Mouse (Mus musculus): ENCODE results near the gene Irgm1. TPM values are rescaled to one million over a fixed set of nuclear protein-coding genes. Genes with fewer than 3 reads are reported as not detected.

Gene Irgm1
- total and polyA plus RNA-seq, 3 experiments = 25.7 to 58.1 (median 49.0) TPM

- in situ Hi-C loops (cut with MboI; ENCODE audit: low pct_ligation_motif_present, low pct_unique_long_range_greater_than_20kb, low sequenced_read_pairs) = no loop called here
- Histone ChIP-seq H3K4me1 (ENCODE audit: control insufficient read depth in 1 of 2, insufficient read depth in 2 of 2) (peaks cover 24 to 68% of the 10 kb centered on the region in 2 experiments), H3K9ac (ENCODE audit: insufficient read depth, low read depth) (peak overlapping the region; percentile 78), H3K4me2 (ENCODE audit: insufficient read depth, low read depth, poor library complexity, severe bottlenecking) (peak overlapping the region; percentile 50), H3K36me3 (replicated peaks in 1 of 2; ENCODE audit: control insufficient read depth in 1 of 2, insufficient read depth in 1 of 2, low read length in 1 of 2) (peaks cover 3% of the 10 kb centered on the region in 2 experiments), H3K27me3 (replicated peaks) (peaks cover 8% of the 10 kb centered on the region), H3K79me2 (replicated peaks; ENCODE audit: control insufficient read depth, extremely low read depth, insufficient read depth, poor library complexity, severe bottlenecking) (no peaks in the 10 kb centered on the region), H3K4me3 (replicated peaks in 1 of 3; ENCODE audit: low read depth in 2 of 3, low read length in 2 of 3, poor library complexity in 1 of 3) (peak overlapping the region; percentile 66 to 89 (median 74)), H3K27ac (ENCODE audit: insufficient read depth, low read depth) (peak overlapping the region; percentile 95), H3K9me3 (replicated peaks; ENCODE audit: low read length) (no peaks in the 10 kb centered on the region)
- dilution Hi-C loops (cut with MboI; ENCODE audit: extremely low pct_ligation_motif_present, extremely low pct_unique_long_range_greater_than_20kb, low sequenced_read_pairs) = no loop called here
- no peak for DNase-seq (ENCODE audit: extremely low read depth)
- TF ChIP-seq PAX5 (IDR thresholded peaks at IDR 0.05; ENCODE audit: low read length) (no peak), BHLHE40 (IDR thresholded peaks at IDR 0.05; ENCODE audit: low read depth, low read length) (no peak), TCF12 (IDR thresholded peaks at IDR 0.05; ENCODE audit: low read depth, low read length) (no peak), MEF2A (IDR thresholded peaks at IDR 0.05; ENCODE audit: borderline replicate concordance, low read depth, low read length) (no peak), ZNF384 (IDR thresholded peaks at IDR 0.05; ENCODE audit: low read depth, low read length) (no peak), ETS1 (conservative IDR thresholded peaks at IDR 0.05; ENCODE audit: low read depth, low read length) (no peak), MAX (IDR thresholded peaks at IDR 0.05; ENCODE audit: low read length) (no peak), ZKSCAN1 (IDR thresholded peaks at IDR 0.05; ENCODE audit: borderline replicate concordance, low read depth, low read length) (no peak), JUND (conservative IDR thresholded peaks at IDR 0.05; ENCODE audit: low read depth, low read length) (no peak), RAD21 (IDR thresholded peaks at IDR 0.05; ENCODE audit: low read depth, low read length) (no peak), RCOR1 (conservative IDR thresholded peaks at IDR 0.05; ENCODE audit: low read depth, low read length) (no peak), CTCF (conservative IDR thresholded peaks at IDR 0.05 in 1 of 2, IDR thresholded peaks at IDR 0.05 in 1 of 2; ENCODE audit: low read depth in 2 of 2, low read length in 2 of 2) (no peak), JUN (IDR thresholded peaks at IDR 0.05; ENCODE audit: insufficient read depth, low read depth, low read length) (no peak), E2F4 (IDR thresholded peaks at IDR 0.05; ENCODE audit: insufficient replicate concordance, low read depth, low read length) (no peak)
These were observed 34.5 kb downstream of the Irgm1 start for GRCm38 (mm10) chr11:48836990-48837309.

GRCm38 (mm10) chr11:48835923-48836322 is 35.6 kb downstream of the Irgm1 start:
- no peak overlapping the region for H3K9ac ChIP-seq (ENCODE audit: insufficient read depth, low read depth)
- H3K9me3 ChIP-seq (replicated peaks; ENCODE audit: low read length) = no peaks in the 10 kb centered on the region
- in situ Hi-C loops (cut with MboI; ENCODE audit: low pct_ligation_motif_present, low pct_unique_long_range_greater_than_20kb, low sequenced_read_pairs) (no loop called here), dilution Hi-C loops (cut with MboI; ENCODE audit: extremely low pct_ligation_motif_present, extremely low pct_unique_long_range_greater_than_20kb, low sequenced_read_pairs) (no loop called here)
- no peak overlapping the region for H3K4me2 ChIP-seq (ENCODE audit: insufficient read depth, low read depth, poor library complexity, severe bottlenecking)
- no peaks in the 10 kb centered on the region for H3K79me2 ChIP-seq (replicated peaks; ENCODE audit: control insufficient read depth, extremely low read depth, insufficient read depth, poor library complexity, severe bottlenecking)
- H3K36me3 ChIP-seq (replicated peaks in 1 of 2; ENCODE audit: control insufficient read depth in 1 of 2, insufficient read depth in 1 of 2, low read length in 1 of 2) = peaks cover 3% of the 10 kb centered on the region in 2 experiments
- DNase-seq (ENCODE audit: extremely low read depth) = peak; percentile 53
- no peak overlapping the region for H3K27ac ChIP-seq (ENCODE audit: insufficient read depth, low read depth)
- H3K27me3 ChIP-seq (replicated peaks) = peaks cover 8% of the 10 kb centered on the region
- H3K4me1 ChIP-seq (ENCODE audit: control insufficient read depth in 1 of 2, insufficient read depth in 2 of 2) = peaks cover 22 to 59% of the 10 kb centered on the region in 2 experiments
- no peak overlapping the region for H3K4me3 ChIP-seq (replicated peaks in 1 of 3; ENCODE audit: low read depth in 2 of 3, low read length in 2 of 3, poor library complexity in 1 of 3)
- TF ChIP-seq E2F4 (IDR thresholded peaks at IDR 0.05; ENCODE audit: insufficient replicate concordance, low read depth, low read length) (no peak), ZKSCAN1 (IDR thresholded peaks at IDR 0.05; ENCODE audit: borderline replicate concordance, low read depth, low read length) (no peak), SIN3A (IDR thresholded peaks at IDR 0.05; ENCODE audit: low read length) (no peak), MAX (IDR thresholded peaks at IDR 0.05; ENCODE audit: low read length) (no peak), MYC (IDR thresholded peaks at IDR 0.05; ENCODE audit: low read depth, low read length) (0 out of 2 replicates have a peak, but pooled peaks have one; percentile 34), USF2 (conservative IDR thresholded peaks at IDR 0.05; ENCODE audit: low read depth, low read length) (no peak), JUND (conservative IDR thresholded peaks at IDR 0.05; ENCODE audit: low read depth, low read length) (no peak), ETS1 (conservative IDR thresholded peaks at IDR 0.05; ENCODE audit: low read depth, low read length) (no peak), MEF2A (IDR thresholded peaks at IDR 0.05; ENCODE audit: borderline replicate concordance, low read depth, low read length) (no peak), USF1 (IDR thresholded peaks at IDR 0.05; ENCODE audit: low read depth, low read length) (no peak), ZC3H11A (IDR thresholded peaks at IDR 0.05; ENCODE audit: low read depth, low read length) (no peak), MAZ (IDR thresholded peaks at IDR 0.05; ENCODE audit: low read depth, low read length) (no peak), TBP (conservative IDR thresholded peaks at IDR 0.05; ENCODE audit: low read depth, low read length) (peak; percentile 97), SMC3 (IDR thresholded peaks at IDR 0.05; ENCODE audit: low read depth, low read length) (no peak), POLR2A (IDR thresholded peaks at IDR 0.05; ENCODE audit: low read depth, low read length) (no peak), NELFE (IDR thresholded peaks at IDR 0.05; ENCODE audit: low read depth, low read length) (no peak), CHD1 (IDR thresholded peaks at IDR 0.05; ENCODE audit: low read depth, low read length) (no peak), TCF12 (IDR thresholded peaks at IDR 0.05; ENCODE audit: low read depth, low read length) (no peak; the same call in 1 of the 2 replicates), MXI1 (IDR thresholded peaks at IDR 0.05; ENCODE audit: low read depth, low read length) (no peak), IRF4 (IDR thresholded peaks at IDR 0.05; ENCODE audit: low read depth, low read length) (no peak), CTCF (conservative IDR thresholded peaks at IDR 0.05 in 1 of 2, IDR thresholded peaks at IDR 0.05 in 1 of 2; ENCODE audit: low read depth in 2 of 2, low read length in 2 of 2) (no peak), MAFK (IDR thresholded peaks at IDR 0.05; ENCODE audit: insufficient replicate concordance, low read length) (no peak), HCFC1 (IDR thresholded peaks at IDR 0.05; ENCODE audit: low read depth, low read length) (no peak), RAD21 (IDR thresholded peaks at IDR 0.05; ENCODE audit: low read depth, low read length) (no peak), PAX5 (IDR thresholded peaks at IDR 0.05; ENCODE audit: low read length) (no peak), EP300 (IDR thresholded peaks at IDR 0.05; ENCODE audit: low read length) (no peak), POLR2AphosphoS2 (IDR thresholded peaks at IDR 0.05; ENCODE audit: low read depth, low read length) (no peak), NRF1 (IDR thresholded peaks at IDR 0.05; ENCODE audit: low read depth, low read length) (no peak), BHLHE40 (IDR thresholded peaks at IDR 0.05; ENCODE audit: low read depth, low read length) (no peak)

Data from CH12.LX (cell line).